Mouse (Mus musculus) spleen, adult 2 months (tissue): ENCODE measurements around the gene Vars.

Source experiments
- CTCF ChIP-seq: fragments of 200-500 bp; IDR thresholded peaks from 2 replicates; pipeline ENCODE4 v1.5.1; 2011; ENCODE audit warnings: mild to moderate bottlenecking, inconsistent platforms; ENCODE audit not compliant: insufficient read depth, insufficient read length, insufficient replicate concordance; ENCODE audit errors: extremely low read depth
- POLR2A ChIP-seq: fragments of 200-500 bp; IDR thresholded peaks from 2 replicates; pipeline ENCODE4 v1.6.1; 2011; ENCODE audit warnings: low read depth, low read length, inconsistent platforms

- TF ChIP-seq CTCF (no peak), POLR2A (no peak)
Measured at GRCm38 (mm10) chr17:35047688-35048087, 46.9 kb downstream of the Vars start.
